Mouse (Mus musculus): ENCODE measurements around the gene Nup210.

Gene Nup210

DNA sequence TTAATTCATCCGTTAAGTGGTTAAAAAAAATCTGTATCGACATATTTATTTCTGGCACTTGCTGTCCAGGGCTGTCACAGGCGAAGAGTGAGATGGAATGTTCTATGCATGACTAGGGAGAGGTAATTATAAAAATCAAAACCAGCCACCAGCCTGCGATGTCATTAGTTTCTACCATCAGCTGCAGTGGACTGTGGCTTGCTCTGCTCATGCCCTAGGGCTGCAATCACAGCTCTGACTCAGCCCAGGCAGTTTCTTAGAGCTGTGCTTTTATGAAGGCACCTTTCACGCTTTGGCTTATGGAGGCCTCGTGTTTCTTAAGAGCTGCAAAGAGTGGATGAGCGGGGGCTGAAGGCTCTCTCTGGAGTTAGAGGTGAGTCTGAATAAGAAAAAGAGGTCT lies 95.8 kb downstream of the Nup210 start:
- no peak for DNase-seq (ENCODE audit: low read depth, low spot score)

DNA sequence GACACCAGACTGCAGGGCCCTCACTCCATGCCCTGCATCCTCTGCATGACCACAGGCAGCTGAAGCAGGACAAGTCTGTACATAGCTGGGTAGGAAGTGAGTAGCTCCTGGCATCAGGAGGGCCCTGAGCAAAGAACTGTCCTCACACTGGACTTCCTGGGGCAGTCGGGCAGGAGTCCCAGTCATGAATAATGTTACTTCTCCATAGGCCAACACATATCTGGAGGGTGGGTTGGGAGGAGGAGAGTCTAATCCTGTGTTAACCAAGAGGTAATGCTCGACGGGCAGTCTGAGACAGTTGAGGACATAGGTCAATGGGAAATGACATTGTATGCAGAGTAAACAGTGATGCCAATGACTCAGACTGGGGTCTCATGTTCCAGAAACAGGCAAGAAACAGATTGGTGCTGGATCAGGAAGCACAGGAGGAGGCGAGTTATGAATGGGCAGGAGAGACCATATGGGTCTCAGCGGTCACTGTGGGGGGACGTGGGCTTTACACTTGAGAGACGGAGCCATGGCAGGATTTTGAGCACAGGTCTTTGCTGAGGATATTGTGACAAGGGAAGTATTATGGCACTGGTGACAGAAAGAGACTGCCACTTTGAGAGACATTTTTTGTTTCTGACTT lies 99.9 kb downstream of the Nup210 start:
- DNase-seq (ENCODE audit: low read depth, low spot score) = no peak

DNA sequence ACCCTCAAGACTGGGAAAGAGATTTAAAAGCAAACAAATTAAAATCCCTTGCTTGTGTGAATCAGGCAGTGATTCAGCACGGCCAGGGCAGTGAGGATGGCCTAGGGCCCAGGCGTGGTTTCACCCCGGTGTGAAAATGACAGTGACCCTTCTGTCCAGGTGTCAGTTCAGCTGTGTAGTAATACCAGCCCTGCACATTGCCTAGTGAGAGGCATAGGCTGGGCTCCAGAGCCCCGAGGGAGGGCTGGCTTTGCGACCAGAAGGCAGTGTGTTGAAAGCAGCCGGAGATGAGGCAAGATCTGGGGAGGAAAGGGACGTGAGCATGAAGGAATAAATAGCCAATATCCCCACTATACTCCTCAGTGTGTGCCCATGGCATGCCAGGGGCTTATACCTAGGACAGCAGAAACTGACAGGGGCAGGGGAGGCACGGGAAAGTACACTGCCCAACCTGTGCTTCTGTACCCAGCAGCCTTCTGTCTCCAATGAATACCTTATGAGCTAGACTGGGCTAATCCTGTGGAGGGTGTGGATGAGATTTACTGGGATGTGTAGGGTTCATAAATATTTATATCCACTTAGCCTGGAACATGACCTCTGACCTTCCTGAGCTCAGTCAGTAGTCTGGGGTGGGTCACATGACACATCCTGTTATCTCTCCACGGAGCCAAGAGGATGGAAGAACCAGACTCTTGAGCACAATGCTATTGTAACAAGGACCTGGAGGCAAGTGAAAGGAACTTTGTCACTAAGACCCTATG lies 102.3 kb downstream of the Nup210 start:
- peak; percentile 40 for DNase-seq (ENCODE audit: low read depth, low spot score)

DNA sequence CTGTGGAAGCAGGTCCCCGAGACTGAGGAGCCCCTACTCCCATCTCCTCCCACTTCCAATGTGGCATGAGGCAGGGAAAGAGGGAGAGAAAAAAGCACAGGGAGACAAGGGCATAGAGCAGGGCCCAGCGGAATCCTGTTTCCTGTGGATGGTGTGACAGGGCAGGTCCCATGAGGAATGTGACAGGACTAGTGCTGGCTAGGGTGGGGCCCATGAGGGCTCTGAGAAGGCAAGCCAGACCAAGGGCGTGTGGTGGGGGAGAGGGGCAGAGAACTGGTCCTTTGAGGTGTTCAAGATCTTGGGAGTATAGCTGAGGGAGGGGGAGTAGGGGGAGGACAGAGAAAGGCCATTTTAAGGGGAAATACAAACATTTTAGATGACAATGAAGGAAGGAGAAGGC lies 104.2 kb downstream of the Nup210 start:
- DNase-seq (ENCODE audit: low read depth, low spot score) = no peak

DNA sequence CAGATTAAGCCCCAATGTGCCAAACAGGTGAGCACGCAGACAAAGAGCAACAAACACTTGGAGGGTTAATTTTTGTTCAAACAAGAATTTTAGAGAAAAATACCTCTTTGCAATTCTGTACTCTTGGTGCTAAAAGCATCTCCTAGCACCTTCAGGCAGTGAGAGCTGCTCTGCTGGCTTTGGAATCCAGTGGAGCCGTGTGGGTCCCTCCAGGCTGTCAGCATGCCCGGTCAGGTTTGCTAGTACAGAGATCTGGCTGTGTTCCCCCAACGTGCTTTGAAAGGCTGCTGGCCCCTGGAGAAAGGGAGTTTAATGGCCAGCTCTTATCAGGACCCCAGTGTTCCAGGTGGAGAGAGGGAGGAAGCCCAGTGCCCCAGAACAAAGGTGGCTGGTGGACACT lies 105.1 kb downstream of the Nup210 start:
- no peak for DNase-seq (ENCODE audit: low read depth, low spot score)

DNA sequence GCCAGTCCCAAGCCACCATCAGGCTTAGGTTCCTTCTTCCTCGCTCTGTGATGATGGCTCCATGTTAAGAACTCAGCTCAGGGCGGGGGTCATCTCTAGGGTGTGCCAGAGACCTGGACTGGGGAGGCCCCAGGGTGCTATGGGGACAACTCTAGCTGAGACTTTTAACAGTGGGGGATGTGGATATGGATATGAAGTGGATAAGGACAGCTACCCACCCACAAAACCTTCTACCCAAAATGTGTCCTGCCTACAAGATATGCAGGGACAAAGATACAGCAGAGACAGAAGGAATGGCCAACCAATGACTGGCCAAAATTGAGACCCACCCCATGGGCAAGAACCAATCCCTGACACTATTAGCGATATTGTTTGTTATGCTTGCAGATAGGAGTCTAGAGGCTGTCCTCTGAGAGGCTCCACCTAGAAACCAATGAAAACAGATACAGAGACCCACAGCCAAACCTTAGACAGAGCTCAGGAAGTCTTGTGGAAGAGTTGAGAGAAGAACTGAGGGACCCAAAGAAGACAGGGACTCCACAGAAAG lies 108.3 kb downstream of the Nup210 start:
- DNase-seq (ENCODE audit: low read depth, low spot score) = no peak

DNA sequence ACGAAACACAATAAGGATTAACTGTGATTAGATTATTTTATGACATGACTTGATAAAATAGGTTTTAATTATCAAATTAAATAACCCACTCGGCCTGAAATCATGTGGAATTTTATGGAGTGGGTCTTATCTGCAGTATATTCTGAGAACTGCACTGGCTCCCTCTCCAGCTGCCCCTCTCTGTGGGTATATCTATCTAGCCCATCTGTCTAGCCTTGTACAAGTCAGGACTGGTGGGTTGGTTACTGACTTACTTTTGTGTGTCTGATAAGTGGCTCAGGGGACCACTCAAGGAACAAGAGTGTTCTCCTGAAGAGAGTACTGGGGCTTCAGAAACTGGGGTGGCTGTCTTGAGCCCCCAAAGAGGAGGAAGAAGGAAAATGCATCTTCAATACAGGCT lies 109.4 kb downstream of the Nup210 start:
- DNase-seq (ENCODE audit: low read depth, low spot score) = no peak

DNA sequence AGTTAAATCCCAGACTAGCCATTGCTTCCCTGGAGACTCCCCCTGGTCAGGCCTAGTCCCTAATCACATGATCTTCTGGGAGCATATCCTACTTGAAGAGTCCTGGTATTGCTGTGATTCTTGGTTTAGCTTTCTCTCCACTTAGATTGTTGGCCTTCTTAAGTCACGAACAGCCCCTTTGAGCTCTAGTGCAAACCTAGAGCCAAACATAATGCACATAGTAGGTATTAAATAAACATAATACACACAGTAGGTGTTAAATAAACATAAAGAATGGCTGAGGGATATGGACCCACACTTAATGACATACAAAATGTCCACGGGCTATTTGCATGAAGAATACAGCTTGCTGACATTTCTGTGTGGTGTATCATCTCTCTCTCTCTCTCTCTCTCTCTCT lies 112.5 kb downstream of the Nup210 start:
- no peak for DNase-seq (ENCODE audit: low read depth, low spot score)

DNA sequence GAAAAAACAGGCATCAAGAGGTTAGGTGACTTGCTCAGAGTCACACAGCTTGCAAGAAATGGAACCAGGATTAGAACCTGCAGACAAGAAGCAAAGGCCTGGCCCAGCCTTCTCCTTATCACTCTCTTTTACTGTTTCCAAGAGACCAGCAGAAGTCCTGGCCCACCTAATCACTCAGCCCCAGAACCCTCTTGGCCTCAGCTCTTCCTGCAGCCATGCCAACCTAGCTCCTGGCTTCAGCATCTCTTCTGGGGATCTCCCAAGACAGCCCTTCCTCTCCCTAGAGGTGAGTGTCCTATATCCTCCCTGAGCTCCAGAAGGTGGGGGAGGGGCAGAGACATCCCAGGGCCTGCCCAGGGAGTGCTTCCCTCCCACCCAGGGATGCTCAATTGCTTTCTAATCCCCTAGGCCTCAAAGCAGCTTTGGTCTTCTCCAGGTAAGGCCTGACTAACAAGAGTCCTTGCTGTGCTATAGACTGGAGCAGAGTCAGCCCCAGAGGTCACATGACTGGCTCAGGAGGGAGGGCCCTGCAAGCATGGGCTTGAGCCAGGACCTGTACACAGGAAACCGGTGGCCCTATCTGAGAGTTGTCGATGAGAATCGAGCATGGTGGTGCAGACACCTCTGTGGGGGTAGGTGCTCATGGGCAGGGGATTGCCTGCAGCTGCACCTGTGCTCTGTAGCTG lies 113.2 kb downstream of the Nup210 start:
- no peak for DNase-seq (ENCODE audit: low read depth, low spot score)

DNA sequence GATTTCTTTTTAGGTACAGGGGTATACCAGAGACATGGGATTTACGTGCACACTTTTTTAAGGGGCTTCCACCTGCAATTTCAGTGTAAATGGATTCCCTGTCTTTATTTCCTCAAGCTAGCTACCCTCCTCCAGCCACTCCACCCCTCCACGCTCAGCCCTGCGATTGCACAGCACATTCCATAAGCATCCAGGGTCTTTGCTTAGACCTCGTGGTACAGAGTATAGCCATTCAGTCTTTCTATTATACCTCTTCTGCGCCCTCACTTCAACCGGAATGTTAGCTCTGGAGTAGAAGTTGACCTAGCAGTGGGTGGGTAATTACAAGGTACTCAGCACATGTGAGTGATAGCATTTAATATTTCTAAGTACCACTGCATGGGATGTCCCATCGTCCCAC lies 115.1 kb downstream of the Nup210 start:
- no peak for DNase-seq (ENCODE audit: low read depth, low spot score)

DNA sequence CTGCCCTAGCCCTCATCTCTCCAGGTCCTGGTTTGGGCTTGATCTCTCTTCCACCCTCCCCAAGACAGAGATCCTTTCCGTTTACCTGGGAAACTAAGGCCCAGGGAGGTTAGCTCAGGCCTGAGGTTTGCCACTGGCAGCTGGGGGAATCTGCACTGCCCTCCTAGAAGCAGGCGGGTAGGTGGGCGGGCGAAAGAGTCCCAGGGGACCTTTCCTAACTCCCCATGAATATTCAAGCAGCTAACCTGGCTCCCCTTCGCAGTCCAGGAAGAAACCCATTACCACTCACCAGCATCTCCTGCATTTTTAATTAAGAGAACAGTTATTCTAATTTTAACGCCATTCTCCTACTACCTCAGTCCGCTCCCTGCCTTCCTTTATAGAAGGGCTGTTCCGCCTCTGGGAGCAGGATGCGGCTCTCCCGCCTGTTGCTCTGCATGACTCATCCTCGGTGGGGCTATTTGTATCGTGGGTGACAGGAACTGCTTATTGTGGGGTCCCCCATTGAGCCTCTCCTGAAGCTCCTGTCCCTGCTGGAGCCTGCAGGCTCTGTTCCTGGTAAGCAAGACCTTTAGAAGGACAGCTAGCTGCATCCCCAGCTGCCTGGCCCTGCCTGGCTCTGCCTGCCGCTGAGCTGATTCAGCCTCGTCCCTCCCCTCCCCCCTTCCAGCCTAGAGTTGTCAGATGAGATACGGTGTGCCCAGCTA lies 115.7 kb downstream of the Nup210 start:
- no peak for DNase-seq (ENCODE audit: low read depth, low spot score)

DNA sequence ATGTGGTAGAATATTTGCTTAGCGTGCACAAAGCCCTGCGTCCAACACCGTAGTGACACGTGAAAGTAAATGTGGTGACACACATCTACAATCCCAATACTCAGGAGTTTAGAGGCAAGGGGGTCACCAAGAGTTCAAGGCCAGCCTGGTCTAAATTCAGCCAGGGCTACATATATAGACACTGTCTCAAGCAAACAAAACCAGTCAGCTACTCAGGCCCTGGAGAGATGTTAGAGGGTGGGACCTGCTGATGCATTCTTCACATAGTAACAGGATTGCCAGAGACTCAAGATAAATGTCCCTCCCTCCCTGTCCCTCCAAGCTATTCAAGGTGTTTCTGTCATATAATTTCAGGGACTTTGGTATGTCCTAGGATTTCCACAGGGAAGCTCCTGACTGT lies 117.5 kb downstream of the Nup210 start:
- no peak for DNase-seq (ENCODE audit: low read depth, low spot score)

DNA sequence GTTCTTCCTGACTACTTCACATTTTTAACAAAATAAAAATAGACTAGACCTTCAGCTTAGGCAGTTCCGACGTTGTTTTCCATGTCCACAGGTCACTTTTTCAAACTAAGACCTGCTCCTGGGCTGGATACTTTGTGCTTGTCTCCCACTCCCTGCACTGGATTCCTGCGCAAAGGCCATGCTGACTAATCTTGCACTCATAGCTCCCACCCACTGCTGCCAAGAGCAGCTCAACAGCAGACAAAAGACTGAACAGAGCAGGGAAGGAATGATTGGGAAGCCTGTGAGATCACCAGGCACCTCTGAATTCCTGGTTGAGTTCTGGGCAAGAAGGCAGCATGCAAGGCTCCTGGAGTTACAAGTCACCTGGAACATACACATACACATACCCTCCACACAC lies 119.6 kb downstream of the Nup210 start:
- DNase-seq (ENCODE audit: low read depth, low spot score) = no peak

DNA sequence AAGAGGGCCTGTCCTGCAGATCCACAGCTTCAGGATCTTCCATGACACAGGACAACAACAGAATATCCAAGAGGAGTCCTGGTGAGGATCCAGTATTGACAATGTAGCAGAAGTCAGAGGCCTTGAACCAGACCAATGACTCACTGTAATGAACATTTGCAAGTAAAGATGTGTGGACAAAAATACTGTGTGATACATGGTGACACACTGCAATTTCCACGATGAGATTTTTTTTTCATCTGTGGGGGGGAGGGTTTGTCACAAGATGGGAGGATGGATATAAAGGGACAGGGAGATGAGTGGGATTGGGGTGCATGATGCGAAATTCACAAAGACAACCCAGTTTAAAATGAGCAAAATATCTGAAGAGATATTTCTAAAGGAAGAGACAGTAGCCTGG lies 120.4 kb downstream of the Nup210 start:
- DNase-seq (ENCODE audit: low read depth, low spot score) = no peak

DNA sequence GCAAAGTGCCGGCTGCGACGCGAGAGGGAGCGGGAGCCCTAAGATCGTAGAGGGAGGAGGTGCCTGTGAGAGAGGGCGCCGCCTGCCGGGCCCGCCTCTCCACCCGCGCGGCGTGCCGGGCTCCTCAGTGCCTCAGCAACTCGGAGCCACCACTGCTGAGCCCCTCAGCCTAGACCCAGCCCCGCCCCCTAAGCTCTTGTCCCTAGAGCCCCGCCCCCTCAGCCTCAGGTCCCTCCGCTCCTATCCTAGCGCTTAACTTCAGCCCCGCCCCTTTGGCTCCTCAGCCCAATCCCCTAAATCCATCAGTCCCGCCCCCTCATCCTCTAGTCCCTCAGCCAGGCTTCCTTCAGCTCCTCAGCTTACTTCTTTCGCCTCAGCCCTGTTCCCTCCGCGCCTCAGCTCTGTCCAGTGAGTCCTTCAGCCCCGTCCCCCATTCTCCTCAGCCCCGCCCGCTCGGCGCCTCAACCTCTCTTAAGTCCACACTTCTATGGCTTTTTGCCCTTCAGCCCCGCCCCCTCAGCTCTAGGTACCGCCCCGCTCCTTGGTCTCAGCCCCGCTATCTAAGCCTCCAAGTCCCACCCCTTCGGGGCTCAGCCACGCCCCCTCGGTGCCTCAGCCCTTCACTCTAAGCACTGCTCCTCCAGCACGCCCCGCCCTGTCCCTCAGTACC lies 127.8 kb downstream of the Nup210 start, which contains the start of gene Iqsec1:
Gene Iqsec1, minus strand, starts transcription at position 38 of the 670 bp plus-strand sequence.
- peak; percentile 94 for DNase-seq (ENCODE audit: low read depth, low spot score)

DNA sequence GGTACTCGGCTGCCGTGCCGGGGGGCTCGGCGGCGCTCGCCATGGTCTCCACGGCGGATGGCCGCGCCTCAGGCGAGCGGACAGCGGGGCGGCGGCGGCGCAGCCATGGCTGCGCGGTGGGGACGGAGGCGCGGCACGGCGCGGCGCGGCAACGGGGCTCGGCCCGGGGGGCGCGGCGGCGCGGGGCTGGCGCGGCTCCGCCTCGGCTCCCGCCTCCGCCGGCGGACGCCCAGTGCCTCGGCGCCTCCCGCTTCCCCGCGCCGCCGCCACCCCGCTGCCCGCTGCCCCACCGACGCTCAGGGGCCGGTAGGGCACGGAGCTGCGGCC lies 128.4 kb downstream of the Nup210 start:
- no peak for DNase-seq (ENCODE audit: low read depth, low spot score)

DNA sequence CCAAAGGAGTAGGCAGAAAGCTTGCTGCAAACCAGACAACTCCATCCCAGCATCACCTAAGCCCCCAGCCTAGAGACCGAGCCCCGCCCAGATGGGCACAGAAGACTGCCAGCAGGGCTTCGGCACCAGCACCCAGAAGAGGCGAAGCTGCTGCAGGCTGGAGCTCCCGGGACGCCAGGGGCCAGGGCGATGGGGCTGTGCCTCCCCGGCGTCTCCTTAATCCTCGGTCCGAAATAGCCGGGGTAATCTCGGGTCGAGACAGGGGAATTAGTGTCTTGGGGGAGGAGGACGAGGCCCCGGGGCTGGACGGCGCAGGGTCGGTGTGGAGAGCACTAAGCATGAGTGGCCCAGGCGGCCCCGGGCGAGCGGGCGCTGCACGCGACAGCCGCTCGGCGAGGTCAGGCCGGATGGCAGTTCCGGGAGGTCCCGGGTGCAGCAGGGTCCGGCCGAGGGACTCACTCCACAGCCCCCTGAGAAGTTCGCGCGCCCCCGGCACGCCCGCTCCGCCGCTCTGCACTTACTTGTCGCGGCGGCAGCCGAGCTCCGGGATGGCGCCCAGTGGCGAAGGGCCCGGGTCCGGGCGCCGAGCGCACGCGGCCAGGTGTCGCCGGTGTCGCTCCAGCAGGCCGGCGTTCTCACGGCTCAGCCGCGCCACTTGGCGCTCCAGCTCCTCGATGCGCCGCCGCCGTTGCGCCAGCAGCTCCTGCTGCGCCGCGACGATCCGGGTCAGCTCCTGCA lies 128.9 kb downstream of the Nup210 start:
- DNase-seq (ENCODE audit: low read depth, low spot score) = peak; percentile 81

DNA sequence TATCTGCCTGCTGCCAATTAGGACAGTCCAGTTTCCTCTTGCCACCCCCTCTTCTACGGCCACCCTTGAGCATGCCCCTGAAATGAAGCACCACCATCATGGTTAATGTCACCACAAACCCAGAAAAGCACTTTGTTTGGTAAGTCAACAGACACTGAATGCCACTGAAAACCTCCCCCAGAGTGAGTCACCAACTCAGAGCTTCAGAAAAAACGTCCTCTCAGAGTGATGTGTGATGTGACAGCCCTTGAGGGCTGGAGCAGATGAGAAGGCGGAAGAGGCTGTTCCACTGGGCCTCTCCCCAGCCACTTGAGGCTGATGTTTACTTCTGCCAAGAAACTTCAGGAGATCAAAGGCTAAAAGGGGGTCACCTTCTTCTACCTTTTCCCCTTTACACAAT lies 132.5 kb downstream of the Nup210 start:
- DNase-seq (ENCODE audit: low read depth, low spot score) = no peak

DNA sequence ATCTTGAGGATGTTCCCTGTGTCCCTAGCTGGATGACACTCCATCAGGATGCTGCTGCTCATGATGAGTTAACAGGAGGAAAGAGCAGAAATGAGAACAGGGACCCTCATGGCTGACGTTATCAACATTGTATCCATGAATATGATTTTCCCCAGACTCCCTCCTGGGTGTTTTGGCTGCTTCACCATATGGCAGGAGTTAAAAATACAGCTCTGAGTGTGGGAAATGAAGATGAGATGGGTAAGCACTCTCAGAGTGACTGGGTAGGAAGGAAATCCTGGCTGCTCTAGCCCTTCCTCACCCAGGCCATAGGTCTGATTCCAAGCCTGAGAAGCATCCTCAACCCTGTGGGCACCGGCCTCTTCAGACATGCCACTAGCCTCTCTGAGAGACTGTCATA lies 142.3 kb downstream of the Nup210 start:
- no peak for DNase-seq (ENCODE audit: low read depth, low spot score)

DNA sequence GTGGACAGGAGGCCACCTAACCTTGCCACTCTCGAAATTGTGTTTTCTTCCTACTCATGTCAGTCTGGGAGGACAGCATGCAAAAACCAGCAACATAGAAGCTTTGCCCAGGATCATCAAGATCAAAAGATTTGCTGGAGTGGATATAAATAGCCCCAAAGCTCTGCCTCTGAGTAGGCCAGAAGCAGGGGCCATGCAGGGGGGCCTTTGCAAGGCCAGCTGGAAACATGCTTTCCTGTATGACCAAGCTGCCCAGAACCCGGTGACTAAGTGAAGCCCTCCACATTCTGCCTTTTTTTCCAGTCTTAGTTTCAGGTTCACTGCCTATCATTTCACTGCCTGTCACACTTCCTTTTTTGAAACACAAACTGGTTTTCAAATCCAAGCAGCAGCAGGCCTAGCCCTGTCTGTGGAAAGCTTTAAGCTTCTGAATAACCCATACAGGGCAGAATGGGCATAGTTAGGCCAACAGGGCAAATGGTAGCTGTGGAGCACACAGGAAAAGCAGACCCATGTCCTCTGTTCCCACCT lies 147.2 kb downstream of the Nup210 start:
- peak; percentile 38 for DNase-seq (ENCODE audit: low read depth, low spot score)

Data from retina, adult 2 months (tissue).